Mouse (Mus musculus) testis, adult 2 months (tissue): ENCODE data around the gene Helb.

Experiments used
- CTCF ChIP-seq: fragments of 200-500 bp; IDR thresholded peaks from 2 replicates; pipeline ENCODE4 v1.5.1; 2012; ENCODE audit warnings: low read depth, mild to moderate bottlenecking, inconsistent platforms, low read length, moderate library complexity; ENCODE audit not compliant: control insufficient read depth, insufficient read depth, insufficient replicate concordance
- POLR2A ChIP-seq: fragments of 200-500 bp; IDR thresholded peaks from 2 replicates; pipeline ENCODE4 v1.6.1; 2012; ENCODE audit warnings: low read depth, mild to moderate bottlenecking, inconsistent platforms, low read length, moderate library complexity; ENCODE audit not compliant: control insufficient read depth

- no peak for TF ChIP-seq POLR2A
- no peak for TF ChIP-seq CTCF
These were observed 51.3 kb downstream of the Helb start for GRCm38 (mm10) chr10:120061238-120062130.
